Mouse (Mus musculus) midbrain, embryonic 13.5 days (tissue): ENCODE measurements at regions not wholly inside any gene's neighbourhood (a gene's known extent, or its start where the extent isn't known, plus 50 kb on each side); places are given as distances from the start of the nearest gene placed in this dataset.
A peak's percentile ranks its signal among the peaks of the same experiment; 100 is the strongest.

Experiments
- ATAC-seq: fragments of 200-750 bp; cut with Nextera tagmentation; 2 replicates; pipeline ENCODE4 v1.8.0; 2017; ENCODE audit warnings: mild to moderate bottlenecking, moderate TSS enrichment, moderate library complexity
- H3K27ac ChIP-seq: fragments of 300-500 bp; sonication (generic); 2 replicates; pipeline ENCODE4 v1.5.1; 2015; ENCODE audit warnings: inconsistent platforms, mild to moderate bottlenecking, moderate library complexity
- H3K27me3 ChIP-seq: fragments of 300-500 bp; sonication (generic); 2 replicates; pipeline ENCODE4 v1.6.1; 2015; ENCODE audit warnings: mild to moderate bottlenecking, inconsistent platforms
- H3K36me3 ChIP-seq: fragments of 300-500 bp; sonication (generic); 2 replicates; pipeline ENCODE4 v1.6.1; 2015; ENCODE audit warnings: mild to moderate bottlenecking, inconsistent platforms
- H3K4me1 ChIP-seq: fragments of 300-500 bp; sonication (generic); replicated peaks from 2 replicates; pipeline ENCODE4 v1.6.1; 2015; ENCODE audit warnings: inconsistent platforms
- H3K4me2 ChIP-seq: fragments of 300-500 bp; sonication (generic); replicated peaks from 2 replicates; pipeline ENCODE4 v1.6.1; 2015; ENCODE audit warnings: moderate library complexity, mild to moderate bottlenecking, inconsistent platforms
- H3K4me3 ChIP-seq: fragments of 300-500 bp; sonication (generic); replicated peaks from 2 replicates; pipeline ENCODE4 v1.5.1; 2015; ENCODE audit warnings: mild to moderate bottlenecking, inconsistent platforms
- H3K9ac ChIP-seq: fragments of 300-500 bp; sonication (generic); replicated peaks from 2 replicates; pipeline ENCODE4 v1.6.1; 2015; ENCODE audit warnings: mild to moderate bottlenecking, inconsistent platforms
- H3K9me3 ChIP-seq: fragments of 300-500 bp; sonication (generic); 2 replicates; pipeline ENCODE4 v1.6.1; 2016; ENCODE audit warnings: mild to moderate bottlenecking, inconsistent platforms
- WGBS: fragments of 180-500 bp; shearing (Covaris S2); methylation state at CpG from one replicate; pipeline ENCODE4 v1.1.7; 2015; 5-methylcytosine and 5-hydroxymethylcytosine counted together

GRCm38 (mm10) chr15:24161974-24162373 is 1251.6 kb downstream of the Basp1 start:
- no peak overlapping the region for H3K27ac ChIP-seq
- no peak for ATAC-seq
- H3K4me2 ChIP-seq = no peak overlapping the region
- H3K9me3 ChIP-seq = no peaks in the 10 kb centered on the region
- no peaks in the 10 kb centered on the region for H3K36me3 ChIP-seq
- no peak overlapping the region for H3K4me3 ChIP-seq
- 92% methylated on average over 9 of the region's 9 CpGs for WGBS
- no peak overlapping the region for H3K9ac ChIP-seq
- no peaks in the 10 kb centered on the region for H3K27me3 ChIP-seq
- no peaks in the 10 kb centered on the region for H3K4me1 ChIP-seq

DNA sequence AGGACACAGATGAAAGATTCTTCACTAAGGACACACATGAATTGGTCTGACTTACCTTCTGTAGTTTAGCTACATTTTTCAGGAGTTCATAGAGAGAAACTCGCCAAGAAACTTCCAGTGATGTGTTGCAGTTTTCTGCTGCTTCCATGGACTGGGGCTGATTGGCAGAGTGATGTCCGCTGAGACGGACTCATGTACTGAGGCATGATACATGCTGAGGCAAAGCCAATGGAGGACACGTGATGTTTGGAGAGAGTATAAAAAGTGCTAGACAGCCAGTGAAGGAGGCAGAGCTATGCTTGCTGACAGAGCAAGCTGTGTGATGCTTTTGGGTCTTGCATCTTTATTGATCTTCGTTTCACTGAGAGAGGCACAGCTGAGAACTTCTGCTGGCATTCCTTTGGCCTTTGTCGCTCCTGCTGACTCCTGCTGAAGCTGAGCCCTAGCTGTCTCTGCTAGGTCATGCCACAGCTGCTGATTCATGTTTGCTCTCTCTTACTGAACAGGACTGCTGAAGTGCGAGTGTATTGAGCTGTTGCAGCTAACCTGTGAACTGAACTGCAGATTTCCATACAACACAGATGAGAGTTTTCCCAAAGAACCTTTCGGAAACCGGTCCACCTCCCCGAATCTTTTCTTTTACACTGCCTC is 1255.7 kb downstream of the Basp1 start:
- Histone ChIP-seq H3K27ac (no peak overlapping the region), H3K9ac (no peak overlapping the region), H3K27me3 (no peaks in the 10 kb centered on the region), H3K4me2 (no peak overlapping the region), H3K4me1 (no peaks in the 10 kb centered on the region), H3K9me3 (no peaks in the 10 kb centered on the region), H3K4me3 (no peak overlapping the region), H3K36me3 (no peaks in the 10 kb centered on the region)
- whole genome bisulfite sequencing = 78% methylated on average over 10 of the region's 10 CpGs
- no peak for ATAC-seq

- no peak overlapping the region for H3K4me3 ChIP-seq
- no peak overlapping the region for H3K4me2 ChIP-seq
- H3K9me3 ChIP-seq = no peaks in the 10 kb centered on the region
- H3K27ac ChIP-seq = no peak overlapping the region
- H3K9ac ChIP-seq = no peak overlapping the region
- no peaks in the 10 kb centered on the region for H3K36me3 ChIP-seq
- no peaks in the 10 kb centered on the region for H3K4me1 ChIP-seq
- ATAC-seq = no peak
- no peaks in the 10 kb centered on the region for H3K27me3 ChIP-seq
- WGBS = 91% methylated on average over 3 of the region's 3 CpGs
Observed at GRCm38 (mm10) chr15:24154291-24154690, 1259.3 kb downstream of the Basp1 start.

GRCm38 (mm10) chr15:24124241-24124640 is 1289.3 kb downstream of the Basp1 start:
- Histone ChIP-seq H3K4me3 (no peak overlapping the region), H3K4me2 (no peak overlapping the region), H3K27ac (no peak overlapping the region), H3K9ac (no peak overlapping the region), H3K9me3 (no peaks in the 10 kb centered on the region), H3K36me3 (no peaks in the 10 kb centered on the region), H3K27me3 (no peaks in the 10 kb centered on the region), H3K4me1 (peaks cover 8% of the 10 kb centered on the region; the same call in 1 of the 2 replicates)
- ATAC-seq = no peak

DNA sequence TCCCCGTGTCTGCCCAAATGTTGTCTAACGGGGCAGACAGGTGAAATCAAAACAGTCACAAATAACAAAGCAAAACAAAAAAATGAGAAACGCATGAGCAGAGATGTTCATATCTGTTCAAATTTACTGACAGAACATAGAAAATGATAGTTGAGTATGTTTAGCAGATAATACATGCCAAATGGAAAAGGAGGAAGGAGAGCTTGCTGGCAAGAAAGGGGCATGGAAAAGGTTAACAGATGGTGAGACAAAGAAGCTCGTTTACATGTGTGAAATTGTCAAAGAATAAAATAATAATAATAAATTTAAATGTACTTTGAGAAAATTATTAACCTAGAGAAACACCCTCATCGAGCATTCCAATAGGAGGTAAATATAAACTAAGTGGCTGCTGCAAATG is 1327.3 kb downstream of the Basp1 start:
- ATAC-seq = no peak
- H3K27ac ChIP-seq = no peak overlapping the region
- no peaks in the 10 kb centered on the region for H3K36me3 ChIP-seq
- WGBS = 85% methylated on average over 5 of the region's 5 CpGs
- H3K9ac ChIP-seq = no peak overlapping the region
- H3K4me1 ChIP-seq = no peaks in the 10 kb centered on the region
- H3K27me3 ChIP-seq = no peaks in the 10 kb centered on the region
- H3K9me3 ChIP-seq = no peaks in the 10 kb centered on the region
- H3K4me3 ChIP-seq = no peak overlapping the region
- no peak overlapping the region for H3K4me2 ChIP-seq

DNA sequence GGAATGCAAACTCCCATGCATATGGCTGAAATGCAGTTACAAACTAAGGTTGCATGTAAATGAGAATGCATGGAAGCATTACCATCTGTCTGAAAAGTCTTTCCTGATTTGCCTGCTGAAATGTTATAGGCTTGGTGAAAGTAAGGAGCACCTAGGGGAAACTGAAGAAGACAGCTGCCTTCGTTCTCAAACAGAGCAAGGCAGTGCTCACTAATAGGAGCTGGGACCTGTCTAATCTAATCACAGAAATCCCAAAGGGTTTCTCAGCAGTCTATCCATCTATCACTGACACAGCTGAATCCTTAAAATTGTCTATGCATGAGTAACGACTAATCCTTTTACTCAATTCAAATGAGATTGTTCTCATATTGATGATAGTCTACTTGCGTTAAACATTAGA is 1360.4 kb downstream of the Basp1 start:
- no peaks in the 10 kb centered on the region for H3K9me3 ChIP-seq
- no peak overlapping the region for H3K4me3 ChIP-seq
- H3K9ac ChIP-seq = no peak overlapping the region
- H3K27me3 ChIP-seq = no peaks in the 10 kb centered on the region
- no peaks in the 10 kb centered on the region for H3K36me3 ChIP-seq
- H3K4me2 ChIP-seq = no peak overlapping the region
- ATAC-seq = peak; percentile 85
- no peaks in the 10 kb centered on the region for H3K4me1 ChIP-seq
- no peak overlapping the region for H3K27ac ChIP-seq
- WGBS = 34% methylated on average over 3 of the region's 3 CpGs

- Histone ChIP-seq H3K4me2 (no peak overlapping the region), H3K9me3 (no peaks in the 10 kb centered on the region), H3K9ac (no peak overlapping the region), H3K27me3 (no peaks in the 10 kb centered on the region), H3K36me3 (no peaks in the 10 kb centered on the region), H3K4me1 (0 out of 2 replicates have a peak, but pooled peaks cover 5% of the 10 kb centered on the region), H3K27ac (peak overlapping the region; percentile 12; the same call in 1 of the 2 replicates), H3K4me3 (no peak overlapping the region)
- 30% methylated on average over 2 of the region's 2 CpGs for WGBS
- peak; percentile 45; the same call in 1 of the 2 replicates for ATAC-seq
Observed at GRCm38 (mm10) chr15:24040847-24041246, 1372.7 kb downstream of the Basp1 start.

DNA sequence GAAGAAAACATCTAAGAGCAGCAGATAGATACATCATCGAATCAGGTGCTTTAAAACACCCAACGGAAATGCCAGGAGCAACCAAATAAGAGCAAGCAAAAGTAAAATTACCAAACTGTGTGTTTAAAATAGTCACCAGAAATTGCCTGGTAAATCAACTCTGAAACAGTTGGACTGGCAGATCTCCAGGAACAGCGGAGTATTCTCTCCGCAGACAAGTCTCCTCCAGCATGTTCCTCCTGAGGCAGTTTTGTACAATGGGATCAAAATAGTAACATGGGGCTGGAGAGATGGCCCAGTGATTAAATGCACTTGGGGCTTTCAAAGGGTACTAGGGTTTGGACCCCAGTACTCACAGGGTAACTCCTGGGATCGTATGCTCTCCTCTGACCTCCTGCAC is 1374.4 kb downstream of the Basp1 start:
- Histone ChIP-seq H3K4me2 (no peak overlapping the region), H3K4me1 (0 out of 2 replicates have a peak, but pooled peaks cover 5% of the 10 kb centered on the region), H3K4me3 (no peak overlapping the region), H3K27me3 (no peaks in the 10 kb centered on the region), H3K27ac (no peak overlapping the region), H3K36me3 (no peaks in the 10 kb centered on the region), H3K9ac (no peak overlapping the region), H3K9me3 (no peaks in the 10 kb centered on the region)
- WGBS = 91% methylated on average over 5 of the region's 5 CpGs
- ATAC-seq = no peak

DNA sequence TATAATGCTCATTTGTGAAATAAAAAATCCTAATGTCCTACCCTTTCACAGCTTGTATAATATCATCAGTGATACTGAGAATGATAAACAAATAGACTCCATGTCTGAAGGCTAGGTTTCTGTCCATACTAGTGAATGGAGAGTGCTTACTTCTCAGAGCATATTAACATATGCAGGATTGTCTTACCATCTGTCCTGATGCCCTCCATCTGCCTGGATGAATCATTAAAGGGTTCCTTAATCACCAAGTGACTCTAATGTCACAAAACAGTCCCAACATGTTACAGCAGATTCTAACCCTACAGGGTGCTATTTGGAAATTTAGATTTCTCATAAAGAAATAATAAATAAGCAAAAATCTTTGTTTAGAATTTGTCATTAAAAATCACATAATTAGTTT is 1391.4 kb downstream of the Basp1 start:
- no peak overlapping the region for H3K4me3 ChIP-seq
- H3K9ac ChIP-seq = no peak overlapping the region
- H3K27ac ChIP-seq = no peak overlapping the region
- H3K4me1 ChIP-seq = no peaks in the 10 kb centered on the region
- H3K4me2 ChIP-seq = no peak overlapping the region
- no peaks in the 10 kb centered on the region for H3K9me3 ChIP-seq
- no peaks in the 10 kb centered on the region for H3K27me3 ChIP-seq
- no peaks in the 10 kb centered on the region for H3K36me3 ChIP-seq
- ATAC-seq = no peak

GRCm38 (mm10) chr15:24004711-24005110 is 1408.9 kb downstream of the Basp1 start:
- Histone ChIP-seq H3K9me3 (no peaks in the 10 kb centered on the region), H3K4me3 (no peak overlapping the region), H3K4me1 (no peaks in the 10 kb centered on the region), H3K9ac (no peak overlapping the region), H3K27me3 (no peaks in the 10 kb centered on the region), H3K36me3 (no peaks in the 10 kb centered on the region), H3K4me2 (no peak overlapping the region), H3K27ac (no peak overlapping the region)
- WGBS = 85% methylated on average over 2 of the region's 2 CpGs
- ATAC-seq = no peak

- Histone ChIP-seq H3K4me1 (no peaks in the 10 kb centered on the region), H3K4me2 (no peak overlapping the region), H3K9me3 (no peaks in the 10 kb centered on the region), H3K27me3 (no peaks in the 10 kb centered on the region), H3K36me3 (no peaks in the 10 kb centered on the region), H3K4me3 (no peak overlapping the region), H3K27ac (no peak overlapping the region), H3K9ac (no peak overlapping the region)
- 92% methylated on average over 3 of the region's 3 CpGs for WGBS
- ATAC-seq = no peak
Observed at GRCm38 (mm10) chr15:23979506-23979905, 1430.7 kb downstream of the Cdh18 start.
